Mouse (Mus musculus) lung, postnatal 0 days (tissue): ENCODE measurements at regions not wholly inside any gene's neighbourhood (a gene's known extent, or its start where the extent isn't known, plus 50 kb on each side); places are given as distances from the start of the nearest gene placed in this dataset.

ENCODE experiments used
- CTCF ChIP-seq: IDR thresholded peaks from 2 replicates; pipeline ENCODE4 v1.5.1; 2016; ENCODE audit warnings: antibody characterized with exemption, mild to moderate bottlenecking
- EP300 ChIP-seq: IDR thresholded peaks from 2 replicates; pipeline ENCODE4 v1.6.1; 2016; ENCODE audit warnings: antibody characterized with exemption, mild to moderate bottlenecking, control low read depth

GRCm38 (mm10) chr4:142688241-142688640 is 449.0 kb upstream of the Kazn start:
- TF ChIP-seq CTCF (no peak), EP300 (no peak)
